Mouse (Mus musculus) MEL (cell line): Measurements from ENCODE around the gene Sv2a.

ENCODE experiments used
- CHD2 ChIP-seq: IDR thresholded peaks from 2 replicates; pipeline ENCODE4 v1.6.1; 2011; ENCODE audit warnings: low read length, improper control_type of control experiment
- CTCF ChIP-seq, 3 experiments: IDR thresholded peaks in 2 of 3; conservative IDR thresholded peaks in 1 of 3; 2 replicates each; pipeline ENCODE4 v1.5.1; 2011 to 2012; ENCODE audit warnings: low read length in 3 of 3, low read depth in 2 of 3, mild to moderate bottlenecking in 2 of 3, improper control_type of control experiment in 1 of 3, inconsistent platforms in 1 of 3, mixed read lengths in 1 of 3, moderate library complexity in 1 of 3; ENCODE audit not compliant: control insufficient read depth in 1 of 3, insufficient read depth in 1 of 3, poor library complexity in 1 of 3, severe bottlenecking in 1 of 3
- E2F4 ChIP-seq: IDR thresholded peaks from 2 replicates; pipeline ENCODE4 v1.6.1; 2011; ENCODE audit warnings: low read depth, low read length, improper control_type of control experiment, borderline replicate concordance
- HCFC1 ChIP-seq: IDR thresholded peaks from 2 replicates; pipeline ENCODE4 v1.6.1; 2012; ENCODE audit warnings: low read depth, mild to moderate bottlenecking, inconsistent platforms, low read length, improper control_type of control experiment, moderate library complexity
- JUND ChIP-seq: IDR thresholded peaks from 2 replicates; pipeline ENCODE4 v1.6.1; 2011; ENCODE audit warnings: low read depth, mild to moderate bottlenecking, improper control_type of control experiment, low read length
- MAFK ChIP-seq: IDR thresholded peaks from 2 replicates; pipeline ENCODE4 v1.6.1; 2011; ENCODE audit warnings: low read depth, mild to moderate bottlenecking, low read length, improper control_type of control experiment, borderline replicate concordance
- MXI1 ChIP-seq: IDR thresholded peaks from 2 replicates; pipeline ENCODE4 v1.6.1; 2011; ENCODE audit warnings: mild to moderate bottlenecking, low read depth, low read length, improper control_type of control experiment
- MYC ChIP-seq: IDR thresholded peaks from 2 replicates; pipeline ENCODE4 v1.6.1; 2011; ENCODE audit warnings: low read depth, mild to moderate bottlenecking, low read length, improper control_type of control experiment, moderate library complexity
- POLR2A ChIP-seq, 2 experiments: IDR thresholded peaks; 2 replicates each; pipeline ENCODE4 v1.6.1; 2011 to 2012; ENCODE audit warnings: low read length in 2 of 2, mild to moderate bottlenecking in 2 of 2, control low read depth in 1 of 2, improper control_type of control experiment in 1 of 2, low read depth in 1 of 2, moderate library complexity in 1 of 2; ENCODE audit not compliant: control insufficient read depth in 1 of 2, insufficient read depth in 1 of 2, poor library complexity in 1 of 2
- POLR2AphosphoS5 ChIP-seq: IDR thresholded peaks from 2 replicates; pipeline ENCODE4 v1.6.1; 2012; ENCODE audit warnings: low read depth, borderline replicate concordance, mild to moderate bottlenecking, inconsistent platforms, low read length, moderate library complexity, mixed read lengths
- RCOR1 ChIP-seq: IDR thresholded peaks from 2 replicates; pipeline ENCODE4 v1.6.1; 2012; ENCODE audit warnings: low read depth, mild to moderate bottlenecking, inconsistent platforms, low read length, improper control_type of control experiment
- TAL1 ChIP-seq: IDR thresholded peaks from 2 replicates; pipeline ENCODE4 v1.6.1; 2012; ENCODE audit warnings: mild to moderate bottlenecking, inconsistent platforms, low read length, moderate library complexity, mixed read lengths
- UBTF ChIP-seq: IDR thresholded peaks from 2 replicates; pipeline ENCODE4 v1.6.1; 2012; ENCODE audit warnings: low read depth, mild to moderate bottlenecking, inconsistent platforms, low read length, improper control_type of control experiment, moderate library complexity, borderline replicate concordance; ENCODE audit not compliant: insufficient read depth
- USF1 ChIP-seq: IDR thresholded peaks from 2 replicates; pipeline ENCODE4 v1.6.1; 2014; ENCODE audit warnings: low read depth, mild to moderate bottlenecking, inconsistent platforms, low read length, improper control_type of control experiment, moderate library complexity

DNA sequence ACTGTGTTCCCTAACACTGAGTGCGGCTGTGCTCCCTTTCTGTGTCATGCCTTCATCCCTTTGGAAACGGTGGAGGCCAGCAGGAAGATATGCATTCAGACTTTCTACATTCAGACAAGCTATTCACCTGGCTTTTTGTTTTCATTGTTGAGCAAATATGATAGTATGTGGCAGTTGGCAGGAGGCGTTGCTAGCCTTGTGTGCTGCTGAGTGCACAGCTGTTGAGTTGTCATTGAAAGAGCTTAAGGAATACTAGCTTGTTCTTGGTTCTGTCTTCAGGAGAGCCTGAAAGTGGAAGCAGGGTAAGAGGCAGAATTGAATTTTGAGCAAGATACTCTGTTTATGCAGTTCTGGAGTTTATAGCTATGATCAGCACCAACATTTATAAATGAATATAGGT lies 48.5 kb upstream of the Sv2a start:
- TF ChIP-seq TAL1: no peak
- no peak for TF ChIP-seq CTCF (IDR thresholded peaks at IDR 0.05 in 2 of 3, conservative IDR thresholded peaks at IDR 0.05 in 1 of 3; ENCODE audit: control insufficient read depth in 1 of 3, insufficient read depth in 1 of 3, low read depth in 2 of 3, low read length in 3 of 3, poor library complexity in 1 of 3, severe bottlenecking in 1 of 3)
- TF ChIP-seq HCFC1: no peak
- no peak for TF ChIP-seq E2F4
- no peak for TF ChIP-seq USF1
- TF ChIP-seq POLR2A (IDR thresholded peaks at IDR 0.05; ENCODE audit: control insufficient read depth in 1 of 2, insufficient read depth in 1 of 2, low read depth in 1 of 2, low read length in 2 of 2, poor library complexity in 1 of 2): no peak
- TF ChIP-seq UBTF: no peak
- no peak for TF ChIP-seq POLR2AphosphoS5
- TF ChIP-seq MAFK: no peak
- TF ChIP-seq MYC: no peak
- no peak for TF ChIP-seq RCOR1
- no peak for TF ChIP-seq JUND
- TF ChIP-seq CHD2: no peak
- TF ChIP-seq MXI1: no peak
